Mouse (Mus musculus): ENCODE data around the gene Tsc22d4.

The Tsc22d4 gene

DNA sequence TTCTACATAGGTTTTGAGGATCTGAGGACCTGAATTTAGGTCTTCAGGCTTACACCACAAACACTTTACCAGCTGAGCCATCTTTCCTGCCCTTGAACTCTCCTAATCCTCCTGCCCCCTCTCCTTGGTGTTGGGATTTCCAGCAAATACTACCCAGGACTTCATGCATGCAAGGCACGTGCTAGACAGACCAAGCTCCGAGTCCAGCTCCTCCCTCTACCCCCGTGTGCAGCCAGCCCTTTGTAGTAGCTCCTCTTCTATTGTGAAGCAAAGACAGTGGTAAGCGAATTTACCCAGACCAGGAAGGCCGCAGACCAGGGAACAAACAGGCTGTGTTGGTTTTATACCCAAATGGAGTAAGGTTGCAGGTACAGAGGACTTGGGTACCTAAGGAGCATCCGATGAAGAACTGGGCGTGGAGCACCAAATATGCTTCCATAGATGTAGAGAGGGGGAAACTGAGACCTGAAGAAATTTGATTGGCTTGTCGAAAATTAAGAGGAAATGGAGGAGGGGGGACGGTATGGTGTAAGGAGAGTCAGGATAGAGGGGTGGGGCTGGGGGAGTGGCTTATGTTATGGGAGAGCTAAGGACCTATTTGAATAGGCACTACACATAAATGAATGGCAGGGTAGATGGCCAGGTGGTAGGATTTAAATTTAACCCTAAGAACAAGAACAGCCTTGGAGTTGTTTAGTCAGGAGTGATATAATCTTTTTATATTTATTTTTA, 19.2 kb downstream of the Tsc22d4 start:
- DNase-seq (ENCODE audit: low read depth, low spot score): no peak

DNA sequence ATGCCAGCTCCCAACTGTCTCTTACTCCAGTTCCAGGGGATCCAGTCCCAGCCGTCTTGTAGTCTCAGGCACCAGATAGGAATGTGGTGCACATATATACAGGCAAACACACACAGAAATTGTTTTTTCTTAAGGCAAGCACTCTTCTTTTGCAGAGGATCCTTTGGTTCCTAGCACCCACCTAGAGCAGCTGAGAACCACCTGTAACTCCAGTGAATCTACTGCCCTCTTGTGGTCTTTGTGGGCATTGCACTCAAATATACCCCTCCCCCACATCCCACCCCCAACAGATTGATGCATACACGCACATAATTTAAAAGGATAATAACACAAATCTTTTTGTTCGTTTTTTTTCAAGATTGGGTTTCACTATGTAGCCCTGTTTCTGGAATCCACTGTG, 20.7 kb downstream of the Tsc22d4 start:
- peak; percentile 67 for DNase-seq (ENCODE audit: low read depth, low spot score)

DNA sequence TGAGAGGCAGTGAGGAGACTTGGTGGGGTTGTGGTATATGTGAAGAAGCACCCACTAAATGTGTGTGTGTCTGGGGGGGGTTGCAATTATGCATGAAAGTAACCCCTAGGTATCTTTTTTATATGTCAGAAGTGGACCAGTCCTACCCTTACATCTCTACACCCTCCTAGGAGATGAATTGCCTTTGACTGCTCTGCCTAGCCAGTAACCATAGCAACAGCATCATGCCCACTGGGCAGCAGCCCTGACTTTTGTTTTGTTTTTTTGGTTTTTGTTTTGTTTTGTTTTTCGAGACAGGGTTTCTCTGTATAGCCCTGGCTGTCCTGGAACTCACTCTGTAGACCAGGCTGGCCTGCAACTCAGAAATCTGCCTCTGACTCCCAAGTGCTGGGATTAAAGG, 22.9 kb downstream of the Tsc22d4 start:
- no peak for DNase-seq (ENCODE audit: low read depth, low spot score)

DNA sequence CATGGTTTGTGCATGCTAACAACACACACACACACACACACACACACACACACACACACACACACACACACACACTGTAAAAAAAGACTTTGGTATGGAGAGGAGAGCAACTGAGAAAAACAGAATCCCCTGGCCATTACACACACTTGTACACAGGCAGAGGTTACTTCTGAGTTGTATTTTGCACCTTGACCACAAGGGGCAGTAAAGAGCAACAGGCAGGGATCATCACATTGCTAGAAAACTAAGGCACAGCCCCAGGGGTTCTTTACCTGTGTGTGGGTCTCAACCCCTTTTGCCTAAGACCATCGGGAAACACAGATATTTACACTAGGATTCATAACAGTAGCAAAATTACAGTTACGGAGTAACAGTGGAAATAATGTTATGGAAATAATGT, 25.2 kb downstream of the Tsc22d4 start:
- peak; percentile 71 for DNase-seq (ENCODE audit: low read depth, low spot score)

DNA sequence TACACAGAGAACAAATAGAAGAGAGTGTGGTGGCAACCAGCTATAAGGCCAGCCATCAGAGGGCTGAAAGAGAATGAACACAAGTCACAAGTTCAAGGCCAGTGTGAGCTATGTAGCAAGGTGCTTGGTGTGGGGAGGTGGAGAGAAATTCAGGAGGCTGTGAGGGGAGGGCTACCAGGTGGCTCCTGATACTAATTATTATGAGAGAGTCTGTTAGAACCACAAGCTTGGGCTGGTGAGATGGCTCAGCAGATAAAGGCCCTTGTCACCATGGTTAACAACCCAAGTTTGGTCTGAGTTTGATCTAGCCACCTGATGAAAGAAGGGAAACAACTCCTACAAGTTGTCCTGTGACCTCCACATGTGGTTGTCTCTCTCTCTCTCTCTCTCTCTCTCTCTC, 27.2 kb downstream of the Tsc22d4 start:
- no peak for DNase-seq (ENCODE audit: low read depth, low spot score)

DNA sequence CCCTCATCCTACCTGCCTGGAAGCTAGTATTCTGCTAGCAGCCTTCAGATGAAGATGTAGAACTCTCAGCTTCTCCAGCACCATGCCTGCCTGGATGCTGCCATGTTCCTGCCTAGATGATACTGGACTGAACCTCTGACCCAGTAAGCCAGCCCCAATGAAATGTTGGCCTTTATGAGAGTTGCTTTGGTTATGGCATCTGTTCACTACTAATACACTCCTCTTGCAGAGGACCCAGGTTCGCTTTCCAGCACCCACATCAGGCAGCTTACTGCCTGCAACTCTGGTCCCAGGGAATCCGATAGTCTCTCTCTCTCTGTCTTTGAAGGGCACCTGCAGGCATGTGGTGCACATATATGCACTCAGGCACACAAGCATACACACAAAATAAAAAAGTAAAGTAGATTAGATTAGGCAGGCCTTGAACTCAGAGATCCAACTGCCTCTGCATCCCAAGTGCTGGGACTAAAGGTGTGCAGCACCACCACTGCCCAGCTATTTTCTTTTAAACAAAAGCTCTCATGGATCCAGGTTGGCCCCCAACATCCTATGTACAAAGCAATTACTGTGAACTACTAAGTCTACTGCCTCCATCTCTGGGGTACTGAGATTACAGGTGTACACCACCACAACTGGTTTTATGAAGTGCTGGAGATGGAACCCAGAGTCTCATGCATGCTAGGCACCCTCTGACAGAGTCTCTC, 30.2 kb downstream of the Tsc22d4 start:
- no peak for DNase-seq (ENCODE audit: low read depth, low spot score)

DNA sequence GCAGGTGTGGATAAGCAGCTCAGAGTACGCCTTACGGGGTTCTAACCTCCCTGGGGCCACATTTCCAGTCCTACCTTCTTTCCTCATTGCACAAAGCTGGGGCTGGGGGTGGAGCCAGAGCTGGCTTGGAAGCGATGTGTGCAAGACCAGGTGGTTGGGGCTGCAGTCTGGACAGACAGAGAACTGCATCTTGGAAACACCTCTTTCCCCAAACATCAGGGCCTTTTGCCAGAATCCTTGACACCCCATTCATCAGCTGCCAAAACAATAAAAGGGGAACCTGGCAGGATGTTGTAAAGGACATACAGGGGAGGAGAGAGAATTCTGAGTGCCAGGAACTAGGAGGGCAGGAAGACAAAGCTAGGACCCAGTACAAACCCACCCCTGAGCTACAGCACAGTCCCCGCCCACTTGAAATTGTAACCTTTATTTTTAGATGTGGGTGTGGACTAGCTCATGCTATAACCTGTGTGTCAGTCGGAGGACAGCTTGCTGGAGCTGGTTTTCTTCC, 30.9 kb downstream of the Tsc22d4 start:
- no peak for DNase-seq (ENCODE audit: low read depth, low spot score)

DNA sequence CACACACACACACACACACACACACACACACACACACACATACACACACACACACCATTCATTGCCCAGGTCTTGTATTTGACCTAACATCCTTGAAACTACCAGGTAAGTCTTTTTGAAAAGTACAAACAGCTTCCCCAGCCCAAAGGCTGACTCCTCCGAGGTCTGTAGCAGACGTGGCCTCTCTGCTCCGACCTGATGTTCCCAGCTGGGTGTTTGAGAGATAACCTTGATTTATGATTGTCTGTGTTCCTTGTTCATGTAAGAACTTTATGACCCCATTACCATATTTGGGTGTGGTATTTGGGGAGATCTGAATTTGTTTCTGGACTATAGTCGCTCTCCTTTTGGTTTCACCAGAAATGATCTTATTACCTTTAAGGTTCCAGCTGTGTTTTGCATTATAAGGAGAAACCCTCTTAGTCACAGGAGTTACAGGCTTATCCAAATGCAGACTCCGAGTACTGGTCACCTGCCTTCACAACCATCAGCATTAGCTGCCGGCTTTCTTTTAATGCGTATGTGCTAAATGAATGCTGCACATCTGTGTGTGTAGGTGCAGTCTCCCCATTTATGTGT, 31.8 kb downstream of the Tsc22d4 start:
- DNase-seq (ENCODE audit: low read depth, low spot score): no peak

DNA sequence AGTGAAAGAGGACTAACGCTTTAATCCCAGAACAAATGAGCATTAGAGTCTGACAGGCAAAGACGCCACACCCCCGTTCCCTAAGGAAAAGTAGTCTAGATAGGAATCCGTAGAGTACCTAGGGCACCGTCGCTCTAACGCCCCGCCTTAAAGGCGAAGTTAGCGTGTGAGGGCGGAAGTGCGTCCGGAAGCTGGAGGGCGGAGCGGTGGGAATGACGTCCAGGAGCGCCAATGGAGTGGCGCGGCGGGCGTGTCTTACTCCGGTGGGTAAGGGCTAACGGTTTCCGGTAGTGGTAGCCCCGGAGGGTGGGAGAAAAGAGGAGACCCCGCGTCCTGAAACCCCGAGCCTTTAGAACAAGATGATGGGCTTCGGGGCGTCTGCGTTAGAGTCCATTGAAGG, 33.1 kb downstream of the Tsc22d4 start, which contains the start of gene Ppp1r35:
Gene Ppp1r35 (plus strand): TSS at position 215 of the 400 bp plus-strand sequence.
- DNase-seq (ENCODE audit: low read depth, low spot score): peak; percentile 97

DNA sequence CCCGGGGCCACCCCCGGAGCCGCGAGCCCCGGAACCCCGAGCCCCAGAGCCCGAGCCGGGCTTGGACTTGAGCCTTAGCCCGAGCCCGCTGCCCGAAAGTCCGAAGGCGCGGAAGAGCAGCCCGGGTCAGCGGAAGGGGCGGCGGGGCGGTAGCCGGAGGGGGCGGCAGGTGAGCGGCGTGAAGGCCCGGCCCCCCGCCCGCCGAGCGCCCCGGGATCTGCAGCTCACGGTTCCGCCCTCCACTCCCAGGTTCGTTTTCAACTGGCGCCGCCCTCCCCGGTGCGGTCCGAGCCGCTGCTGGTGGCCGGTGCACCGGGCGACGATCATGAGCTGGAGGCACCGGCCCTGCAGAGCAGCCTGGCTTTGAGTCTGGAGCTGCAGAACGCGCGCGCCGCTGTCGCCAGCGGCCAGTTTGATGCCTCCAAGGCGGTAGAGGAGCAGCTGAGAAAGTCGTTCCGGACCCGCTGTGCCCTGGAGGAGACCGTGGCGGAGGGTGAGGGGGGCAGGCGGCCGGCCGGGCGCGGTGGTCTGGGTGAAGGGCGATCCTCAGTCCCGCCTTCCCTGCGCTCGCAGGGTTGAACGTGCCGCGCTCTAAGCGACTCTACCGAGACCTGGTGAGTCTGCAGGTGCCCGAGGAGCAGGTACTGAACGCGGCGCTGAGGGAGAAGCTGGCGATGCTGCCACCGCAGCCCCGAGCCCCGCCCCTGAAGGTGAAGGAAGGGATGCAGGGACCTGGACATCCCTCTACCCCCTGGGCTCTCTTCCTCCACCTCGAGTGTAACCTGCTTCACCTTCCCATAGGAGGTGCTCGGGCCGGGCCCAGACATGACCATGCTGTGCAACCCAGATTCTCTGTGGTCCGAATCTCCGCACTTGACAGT, 33.8 kb downstream of the Tsc22d4 start:
- peak; percentile 64 for DNase-seq (ENCODE audit: low read depth, low spot score)

DNA sequence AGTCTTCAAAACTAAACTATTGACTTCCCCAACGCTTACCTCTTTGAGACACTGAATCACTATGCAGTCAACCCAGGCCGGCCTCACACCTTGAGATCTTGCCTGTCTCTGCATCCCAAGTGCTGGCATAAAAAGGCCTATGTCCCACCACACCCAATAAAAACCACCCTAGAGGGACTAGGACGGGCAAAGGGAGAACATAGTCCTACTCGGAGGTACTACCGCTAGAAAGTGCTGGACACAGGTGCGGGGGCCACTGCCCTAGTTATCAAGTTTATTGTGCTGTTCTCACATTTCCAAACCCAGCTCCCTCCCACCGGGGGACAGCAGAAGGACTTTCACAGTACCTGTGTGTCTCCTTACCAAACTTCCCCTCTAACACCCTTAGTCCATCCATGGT, 36.1 kb downstream of the Tsc22d4 start:
- DNase-seq (ENCODE audit: low read depth, low spot score): no peak

DNA sequence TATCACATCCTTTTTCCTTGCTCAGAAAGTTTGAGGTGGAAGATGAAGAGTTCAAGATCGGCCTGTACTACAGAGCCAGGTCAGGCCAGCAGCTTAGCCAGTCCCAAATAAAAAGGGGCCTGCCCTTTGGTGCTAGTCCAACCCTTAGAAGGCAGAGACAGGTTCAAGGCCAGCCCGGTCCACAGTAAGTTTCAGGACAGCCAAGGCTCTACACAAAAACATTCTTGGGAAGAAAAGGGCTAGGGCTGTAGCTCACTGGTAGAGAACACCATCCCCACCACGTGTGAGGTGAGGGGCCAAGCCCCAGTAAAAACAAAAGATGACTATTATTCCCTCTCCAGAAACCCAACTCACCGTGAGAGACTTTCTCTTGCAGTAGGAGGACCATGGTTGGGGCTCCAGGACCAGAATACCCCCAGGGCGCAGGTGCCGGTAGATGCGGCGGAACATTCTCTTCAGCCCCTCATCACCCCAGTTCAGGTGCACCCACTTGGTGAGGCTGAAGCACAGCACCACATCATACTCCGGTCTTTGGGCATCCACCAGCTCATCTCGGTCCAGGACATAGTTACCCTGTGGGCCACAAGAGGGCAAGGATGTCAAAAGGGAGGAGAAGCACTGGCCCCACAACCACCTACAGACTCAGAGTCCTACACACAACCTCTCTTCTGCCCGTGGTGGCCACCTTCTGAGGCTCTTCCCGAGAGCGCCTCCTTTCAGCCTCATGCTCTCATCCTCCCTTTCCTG, 37.4 kb downstream of the Tsc22d4 start:
- DNase-seq (ENCODE audit: low read depth, low spot score): no peak

DNA sequence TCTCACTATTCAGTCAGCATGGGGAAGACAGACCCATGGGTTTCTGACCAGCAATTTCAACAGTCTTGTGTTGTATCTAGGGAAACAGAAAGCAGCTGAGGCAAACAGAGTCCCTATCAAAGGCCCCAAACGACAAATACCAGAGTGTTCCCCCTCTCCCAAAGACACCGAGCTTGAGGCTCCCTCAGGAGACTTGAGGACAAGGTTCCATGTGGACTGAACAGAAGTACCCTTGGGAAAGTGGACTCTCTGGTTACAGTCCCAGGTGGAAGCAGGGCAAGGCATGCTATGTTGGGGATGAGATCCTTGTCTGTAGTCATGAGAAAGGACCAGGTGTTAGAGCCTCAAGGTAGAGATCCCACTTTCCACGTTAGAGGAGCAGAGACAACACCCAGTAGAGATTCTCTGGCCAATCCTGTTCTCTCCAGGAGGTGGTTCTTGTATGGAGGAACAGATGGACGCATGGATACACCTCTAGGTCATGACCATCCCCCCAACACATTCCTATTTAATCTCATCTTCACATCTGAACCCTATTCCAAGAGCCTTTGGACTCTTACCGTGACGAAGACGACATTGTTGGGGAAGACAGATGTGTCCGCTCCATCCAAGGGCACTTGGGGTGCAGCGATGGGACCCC, 38.5 kb downstream of the Tsc22d4 start:
- no peak for DNase-seq (ENCODE audit: low read depth, low spot score)

DNA sequence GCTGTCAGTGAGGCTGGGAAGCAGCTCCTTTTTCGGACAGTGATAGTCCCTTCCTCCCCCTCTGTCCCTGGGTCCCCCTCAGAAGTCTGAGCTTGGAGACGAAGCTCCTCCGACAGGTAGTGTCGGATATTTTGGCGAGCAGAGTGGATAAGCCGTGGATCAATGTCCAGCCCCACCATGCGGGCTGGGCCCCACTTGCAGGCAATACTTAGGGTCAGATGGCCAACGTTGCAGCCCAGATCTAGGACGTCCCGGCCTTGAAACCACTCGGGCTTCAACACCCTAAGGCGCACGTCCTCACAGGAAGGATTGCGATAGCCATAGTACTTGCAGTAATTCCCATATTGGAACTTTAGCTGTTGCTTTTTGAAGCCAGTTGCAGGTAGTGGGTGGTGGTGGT, 39.0 kb downstream of the Tsc22d4 start:
- no peak for DNase-seq (ENCODE audit: low read depth, low spot score)

DNA sequence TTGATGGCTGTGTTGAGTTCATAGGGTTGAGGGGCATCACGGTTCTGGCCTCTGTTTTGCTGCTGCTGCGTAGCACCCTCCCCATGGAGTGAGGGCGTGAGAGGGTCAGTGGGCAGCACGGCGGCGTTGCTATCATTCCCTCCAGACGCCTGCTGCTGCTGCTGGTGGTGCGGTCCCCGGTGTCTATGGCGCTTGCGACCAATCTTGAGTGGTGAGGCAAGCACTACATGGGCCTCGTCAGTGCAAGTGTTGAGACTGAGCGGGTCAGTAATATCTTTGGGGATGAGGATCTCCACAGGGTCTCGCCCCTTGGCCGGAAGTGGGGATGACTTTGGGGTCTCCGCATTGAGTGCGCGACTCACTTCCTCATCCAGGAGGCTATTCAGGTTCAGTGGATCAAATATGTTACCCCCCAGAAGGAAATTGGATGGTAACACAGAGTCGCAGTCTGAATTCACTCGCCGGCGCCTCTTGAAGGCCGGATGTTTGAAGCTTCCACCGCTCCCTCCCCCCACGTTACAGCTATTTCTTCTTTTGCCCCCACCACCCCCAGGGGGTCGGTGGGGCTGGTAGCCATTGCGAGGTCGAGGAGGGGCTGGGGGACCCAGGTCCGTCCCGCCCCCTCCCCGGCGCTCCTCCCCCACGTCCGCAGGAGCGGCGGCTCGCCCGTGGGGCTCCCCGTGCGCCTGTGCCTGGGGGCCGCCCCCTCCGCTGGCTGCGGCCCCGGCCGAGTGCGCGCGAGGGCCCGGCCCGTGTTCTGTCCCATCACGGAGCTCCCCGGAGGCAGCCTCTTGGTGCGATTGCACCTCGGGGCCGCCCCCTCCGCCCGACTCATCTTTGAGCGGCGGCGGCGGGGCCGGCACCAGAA, 39.9 kb downstream of the Tsc22d4 start:
- no peak for DNase-seq (ENCODE audit: low read depth, low spot score)

DNA sequence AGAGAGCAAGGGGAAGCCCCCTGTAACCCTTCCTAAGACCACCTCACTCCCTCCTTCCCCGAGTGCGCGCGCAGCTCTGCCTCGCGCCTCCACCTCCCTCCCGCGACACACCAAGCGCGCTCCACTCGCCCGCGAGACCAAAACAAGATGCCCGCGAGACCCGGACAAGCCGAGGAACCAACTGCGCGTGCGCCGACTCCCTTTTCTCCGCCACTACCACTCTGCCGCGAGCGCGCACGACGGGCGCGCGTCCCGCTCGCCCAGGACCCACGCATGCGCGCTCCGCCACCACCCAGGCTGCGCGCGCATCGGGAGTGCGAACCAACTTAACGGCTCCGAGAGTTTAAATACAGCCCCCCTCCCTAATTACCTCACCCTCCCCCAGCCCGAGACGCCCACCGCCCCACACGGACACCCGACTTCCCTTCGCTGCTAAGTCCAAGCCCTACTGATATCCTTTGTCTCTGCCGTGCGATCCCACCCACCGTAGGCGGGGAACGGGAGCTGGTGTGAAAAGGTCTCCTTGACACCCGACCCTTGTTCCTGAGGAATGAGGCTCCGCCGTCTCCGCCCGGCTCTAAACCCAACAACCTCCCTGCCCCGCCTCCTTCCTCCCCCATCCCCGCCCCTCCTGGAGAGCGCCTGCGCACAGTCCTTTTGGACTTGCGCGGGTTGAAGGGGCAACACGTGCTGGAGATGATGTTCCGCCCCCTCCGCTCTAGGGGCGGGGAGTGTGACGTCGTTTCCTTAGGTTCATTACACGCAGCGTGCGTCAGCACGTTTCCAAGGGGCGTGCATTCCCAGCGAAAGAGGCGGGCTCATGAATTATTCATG, 40.8 kb downstream of the Tsc22d4 start:
- DNase-seq (ENCODE audit: low read depth, low spot score): peak; percentile 100

DNA sequence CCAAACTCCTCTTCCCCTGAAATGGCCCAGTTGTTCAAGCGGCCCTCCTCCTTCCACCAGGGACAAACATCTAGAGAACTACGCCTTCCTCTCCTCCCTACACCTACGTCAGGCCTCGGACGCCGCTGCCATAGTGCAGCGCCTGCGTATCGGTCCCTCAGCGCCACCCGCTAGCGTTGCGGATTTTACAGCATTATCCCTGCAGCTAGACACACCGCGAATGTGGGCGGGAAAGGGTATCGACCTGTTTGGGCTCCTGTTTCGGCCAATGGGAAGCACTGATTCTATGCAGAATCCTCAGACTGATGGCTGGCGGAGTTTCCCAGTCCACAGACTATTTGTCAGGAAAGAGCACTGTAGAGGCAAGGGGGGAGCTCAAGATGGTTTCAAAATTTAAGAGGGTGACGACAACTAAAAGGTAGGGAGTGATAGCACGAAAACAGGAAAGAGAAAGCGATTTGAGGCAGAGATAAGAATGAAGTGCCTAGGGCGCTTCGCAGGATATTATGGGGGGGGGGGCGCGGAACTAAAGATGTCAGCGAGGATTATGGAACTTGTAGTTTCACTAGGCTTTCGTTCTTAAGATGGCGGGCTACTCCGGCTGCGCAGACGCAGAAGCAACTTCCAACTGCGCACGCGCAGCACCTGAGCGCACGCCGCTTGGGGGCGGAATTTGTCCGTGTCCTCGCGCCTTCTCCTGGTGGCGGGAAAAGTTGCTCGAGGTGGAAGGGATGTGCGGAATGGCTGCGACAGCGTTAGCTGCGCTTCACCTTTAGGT, 41.8 kb downstream of the Tsc22d4 start, which contains the start of the genes Mepce and Zcwpw1:
Gene Mepce (minus strand): TSS at position 505 of the 778 bp plus-strand sequence.
Gene Zcwpw1 (plus strand): TSS at position 648 of the 778 bp plus-strand sequence.
- peak; percentile 98 for DNase-seq (ENCODE audit: low read depth, low spot score)

DNA sequence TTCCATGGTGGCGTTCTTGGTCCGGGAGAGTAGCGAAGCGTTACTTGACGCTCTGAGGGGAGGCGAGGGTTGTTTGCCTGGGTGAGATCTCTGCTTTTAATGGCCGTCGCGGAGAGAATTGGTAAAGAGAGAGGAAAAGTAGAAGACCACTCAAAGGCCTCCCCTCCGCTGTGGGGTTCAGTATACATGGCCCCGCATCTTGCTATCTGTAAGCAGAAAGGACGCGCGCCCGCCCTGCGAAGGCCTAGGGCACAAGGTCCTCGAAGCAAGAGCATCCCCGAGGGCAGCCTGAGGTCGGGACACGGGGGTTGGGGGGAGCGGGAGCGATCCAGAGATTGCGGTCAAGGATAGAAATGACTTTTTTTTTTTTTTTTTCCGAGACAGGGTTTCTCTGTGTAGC, 42.6 kb downstream of the Tsc22d4 start:
- DNase-seq (ENCODE audit: low read depth, low spot score): no peak

Data from CD4-positive helper T cell, adult 2 months (primary cell).